Mouse (Mus musculus): ENCODE results near the gene Pik3r1. TPM values are rescaled to one million over a fixed set of nuclear protein-coding genes. Genes with fewer than 3 reads are reported as not detected.

Pik3r1 gene
- polyA plus RNA-seq, 1 experiment from 2014 or later: 63.0 TPM

GRCm38 (mm10) chr13:101697966-101698365 lies 70.1 kb downstream of the Pik3r1 start:
- ATAC-seq (ENCODE audit: low FRiP score): no peak
- Histone ChIP-seq H3K9ac (replicated peaks) (no peak overlapping the region), H3K4me1 (peaks cover 35% of the 10 kb centered on the region), H3K4me2 (no peak overlapping the region), H3K36me3 (peaks cover 12% of the 10 kb centered on the region), H3K4me3 (replicated peaks) (no peak overlapping the region), H3K27ac (replicated peaks) (no peak overlapping the region), H3K27me3 (replicated peaks) (no peaks in the 10 kb centered on the region), H3K9me3 (replicated peaks) (no peaks in the 10 kb centered on the region)
- WGBS: 87% methylated on average over 5 of the region's 5 CpGs

- WGBS: 67% methylated on average over 5 of the region's 5 CpGs
Measured at GRCm38 (mm10) chr13:101697461-101697860, 70.6 kb downstream of the Pik3r1 start.

GRCm38 (mm10) chr13:101696827-101697226 lies 71.2 kb downstream of the Pik3r1 start:
- peaks cover 39% of the 10 kb centered on the region for H3K4me1 ChIP-seq
- no peak for ATAC-seq (ENCODE audit: low FRiP score)
- H3K4me2 ChIP-seq: no peak overlapping the region
- no peaks in the 10 kb centered on the region for H3K9me3 ChIP-seq (replicated peaks)
- WGBS: 66% methylated on average over 7 of the region's 7 CpGs
- no peak overlapping the region for H3K9ac ChIP-seq (replicated peaks)
- H3K27ac ChIP-seq (replicated peaks): no peak overlapping the region
- H3K36me3 ChIP-seq: peaks cover 7% of the 10 kb centered on the region
- no peak overlapping the region for H3K4me3 ChIP-seq (replicated peaks)
- no peaks in the 10 kb centered on the region for H3K27me3 ChIP-seq (replicated peaks)

More at GRCm38 (mm10) chr13:101697461-101697860, 70.6 kb downstream of the Pik3r1 start:
- Histone ChIP-seq H3K4me1 (peaks cover 37% of the 10 kb centered on the region), H3K9ac (replicated peaks) (no peak overlapping the region), H3K9me3 (replicated peaks) (no peaks in the 10 kb centered on the region), H3K27ac (replicated peaks) (no peak overlapping the region), H3K4me2 (no peak overlapping the region), H3K36me3 (peaks cover 11% of the 10 kb centered on the region), H3K4me3 (replicated peaks) (no peak overlapping the region), H3K27me3 (replicated peaks) (no peaks in the 10 kb centered on the region)
- no peak for ATAC-seq (ENCODE audit: low FRiP score)

- Histone ChIP-seq H3K27me3 (replicated peaks) (no peaks in the 10 kb centered on the region), H3K9me3 (replicated peaks) (no peaks in the 10 kb centered on the region), H3K9ac (replicated peaks) (no peak overlapping the region), H3K4me3 (replicated peaks) (no peak overlapping the region), H3K4me2 (no peak overlapping the region), H3K36me3 (peaks cover 2% of the 10 kb centered on the region), H3K4me1 (peaks cover 44% of the 10 kb centered on the region), H3K27ac (replicated peaks) (no peak overlapping the region)
- no peak for ATAC-seq (ENCODE audit: low FRiP score)
- WGBS: 70% methylated on average over 3 of the region's 3 CpGs
Measured at GRCm38 (mm10) chr13:101696316-101696715, 71.7 kb downstream of the Pik3r1 start.

- no peak overlapping the region for H3K4me3 ChIP-seq (replicated peaks)
- no peak overlapping the region; the same call in 1 of the 2 replicates for H3K4me2 ChIP-seq
- 3% methylated on average over 7 of the region's 7 CpGs for WGBS
- H3K36me3 ChIP-seq: no peaks in the 10 kb centered on the region; the same call in 1 of the 2 replicates
- no peaks in the 10 kb centered on the region for H3K27me3 ChIP-seq (replicated peaks)
- H3K9ac ChIP-seq (replicated peaks): no peak overlapping the region
- no peak for ATAC-seq (ENCODE audit: low FRiP score)
- no peaks in the 10 kb centered on the region for H3K9me3 ChIP-seq (replicated peaks)
- peaks cover 48% of the 10 kb centered on the region for H3K4me1 ChIP-seq
- H3K27ac ChIP-seq (replicated peaks): no peak overlapping the region
Measured at GRCm38 (mm10) chr13:101695876-101696275, 72.1 kb downstream of the Pik3r1 start.

- H3K27ac ChIP-seq (replicated peaks): peak overlapping the region; percentile 90
- peak overlapping the region; percentile 58 for H3K4me3 ChIP-seq (replicated peaks)
- ATAC-seq (ENCODE audit: low FRiP score): peak; percentile 19
- no peaks in the 10 kb centered on the region for H3K9me3 ChIP-seq (replicated peaks)
- H3K4me1 ChIP-seq: peaks cover 53% of the 10 kb centered on the region
- H3K9ac ChIP-seq (replicated peaks): peak overlapping the region; percentile 77
- no peaks in the 10 kb centered on the region; the same call in 1 of the 2 replicates for H3K36me3 ChIP-seq
- H3K27me3 ChIP-seq (replicated peaks): no peaks in the 10 kb centered on the region
- WGBS: 1% methylated on average over 45 of the region's 48 CpGs
- peak overlapping the region; percentile 94 for H3K4me2 ChIP-seq
Measured at GRCm38 (mm10) chr13:101694496-101695251, 73.3 kb downstream of the Pik3r1 start.

GRCm38 (mm10) chr13:101693967-101694495 lies 74.0 kb downstream of the Pik3r1 start:
- peaks cover 47% of the 10 kb centered on the region for H3K4me1 ChIP-seq

GRCm38 (mm10) chr13:101692866-101693691 lies 74.9 kb downstream of the Pik3r1 start:
- Histone ChIP-seq H3K27me3 (replicated peaks) (no peaks in the 10 kb centered on the region), H3K4me1 (peaks cover 46% of the 10 kb centered on the region), H3K27ac (replicated peaks) (peak overlapping the region; percentile 90), H3K9ac (replicated peaks) (peak overlapping the region; percentile 77), H3K4me3 (replicated peaks) (peak overlapping the region; percentile 58), H3K36me3 (peaks cover 5% of the 10 kb centered on the region), H3K9me3 (replicated peaks) (no peaks in the 10 kb centered on the region), H3K4me2 (peak overlapping the region; percentile 94)
- peak; percentile 35 for ATAC-seq (ENCODE audit: low FRiP score)
- WGBS: 29% methylated on average over 7 of the region's 7 CpGs

More at GRCm38 (mm10) chr13:101693967-101694495, 74.0 kb downstream of the Pik3r1 start:
- Histone ChIP-seq H3K9me3 (replicated peaks) (no peaks in the 10 kb centered on the region), H3K4me2 (peak overlapping the region; percentile 94), H3K4me3 (replicated peaks) (peak overlapping the region; percentile 58), H3K36me3 (no peaks in the 10 kb centered on the region; the same call in 1 of the 2 replicates), H3K27me3 (replicated peaks) (no peaks in the 10 kb centered on the region), H3K9ac (replicated peaks) (peak overlapping the region; percentile 77), H3K27ac (replicated peaks) (peak overlapping the region; percentile 90)
- peak; percentile 40; the same call in 1 of the 2 replicates for ATAC-seq (ENCODE audit: low FRiP score)
- WGBS: 1% methylated on average over 12 of the region's 12 CpGs

GRCm38 (mm10) chr13:101692239-101692784 lies 75.7 kb downstream of the Pik3r1 start:
- peak overlapping the region; percentile 90 for H3K27ac ChIP-seq (replicated peaks)
- H3K9ac ChIP-seq (replicated peaks): peak overlapping the region; percentile 77
- peak overlapping the region; percentile 58 for H3K4me3 ChIP-seq (replicated peaks)
- H3K4me1 ChIP-seq: peaks cover 46% of the 10 kb centered on the region
- WGBS: 8% methylated on average over 17 of the region's 17 CpGs
- H3K9me3 ChIP-seq (replicated peaks): no peaks in the 10 kb centered on the region
- H3K36me3 ChIP-seq: peaks cover 12% of the 10 kb centered on the region
- peak overlapping the region; percentile 94 for H3K4me2 ChIP-seq
- no peaks in the 10 kb centered on the region for H3K27me3 ChIP-seq (replicated peaks)
- peak; percentile 83 for ATAC-seq (ENCODE audit: low FRiP score)

- H3K27me3 ChIP-seq (replicated peaks): no peaks in the 10 kb centered on the region
- H3K36me3 ChIP-seq: peaks cover 17% of the 10 kb centered on the region
- H3K9ac ChIP-seq (replicated peaks): peak overlapping the region; percentile 77
- ATAC-seq (ENCODE audit: low FRiP score): no peak
- no peaks in the 10 kb centered on the region for H3K9me3 ChIP-seq (replicated peaks)
- H3K27ac ChIP-seq (replicated peaks): peak overlapping the region; percentile 90
- H3K4me3 ChIP-seq (replicated peaks): peak overlapping the region; percentile 58
- peaks cover 46% of the 10 kb centered on the region for H3K4me1 ChIP-seq
- peak overlapping the region; percentile 94 for H3K4me2 ChIP-seq
- 12% methylated on average over 6 of the region's 6 CpGs for WGBS
Measured at GRCm38 (mm10) chr13:101691669-101692068, 76.3 kb downstream of the Pik3r1 start.

Measured in neural tube, embryonic 15.5 days (tissue).